Mouse (Mus musculus) lung, embryonic 15.5 days (tissue): ENCODE data around the gene Dnajc11. TPM values are rescaled to one million over a fixed set of nuclear protein-coding genes. Genes with fewer than 3 reads are reported as not detected.

Experiments
- ATAC-seq: fragments of 200-750 bp; cut with Nextera tagmentation; 2 replicates; pipeline ENCODE4 v1.8.0; 2017; ENCODE audit warnings: moderate number of reproducible peaks, borderline replicate concordance; ENCODE audit not compliant: low FRiP score, low TSS enrichment; ENCODE audit errors: extremely low read depth
- H3K27ac ChIP-seq: fragments of 300-500 bp; sonication (generic); 2 replicates; pipeline ENCODE4 v1.5.1; 2015; ENCODE audit warnings: moderate library complexity, mild to moderate bottlenecking, inconsistent platforms
- H3K27me3 ChIP-seq: fragments of 300-500 bp; sonication (generic); 2 replicates; pipeline ENCODE4 v1.6.1; 2015; ENCODE audit warnings: inconsistent platforms
- H3K36me3 ChIP-seq: fragments of 300-500 bp; sonication (generic); 2 replicates; pipeline ENCODE4 v1.6.1; 2015; ENCODE audit warnings: inconsistent platforms
- H3K4me1 ChIP-seq: fragments of 300-500 bp; sonication (generic); 2 replicates; pipeline ENCODE4 v1.6.1; 2015; ENCODE audit warnings: inconsistent platforms
- H3K4me2 ChIP-seq: fragments of 300-500 bp; sonication (generic); 2 replicates; pipeline ENCODE4 v1.6.1; 2015; ENCODE audit warnings: inconsistent platforms, mild to moderate bottlenecking, moderate library complexity
- H3K4me3 ChIP-seq: fragments of 300-500 bp; sonication (generic); 2 replicates; pipeline ENCODE4 v1.5.1; 2015; ENCODE audit warnings: mild to moderate bottlenecking, inconsistent platforms
- H3K9ac ChIP-seq: fragments of 300-500 bp; sonication (generic); 2 replicates; pipeline ENCODE4 v1.6.1; 2015; ENCODE audit warnings: inconsistent platforms
- H3K9me3 ChIP-seq: fragments of 300-500 bp; sonication (generic); 2 replicates; pipeline ENCODE4 v1.6.1; 2016; ENCODE audit warnings: inconsistent platforms
- WGBS: fragments of 180-500 bp; shearing (Covaris S2); methylation state at CpG from one replicate; pipeline ENCODE4 v1.1.7; 2015; 5-methylcytosine and 5-hydroxymethylcytosine counted together
- polyA plus RNA-seq: library from polyadenylated mRNA; unstranded; fragments of >200 nt; fragmentation: Nextera tagmentation; extraction: Ambion mirVana; gene quantifications from 2 replicates; pipeline ENCODE4 v1.2.1, GENCODE M21; 2015

The Dnajc11 gene
- polyA plus RNA-seq, 1 experiment from 2014 or later = 64.4 TPM

DNA sequence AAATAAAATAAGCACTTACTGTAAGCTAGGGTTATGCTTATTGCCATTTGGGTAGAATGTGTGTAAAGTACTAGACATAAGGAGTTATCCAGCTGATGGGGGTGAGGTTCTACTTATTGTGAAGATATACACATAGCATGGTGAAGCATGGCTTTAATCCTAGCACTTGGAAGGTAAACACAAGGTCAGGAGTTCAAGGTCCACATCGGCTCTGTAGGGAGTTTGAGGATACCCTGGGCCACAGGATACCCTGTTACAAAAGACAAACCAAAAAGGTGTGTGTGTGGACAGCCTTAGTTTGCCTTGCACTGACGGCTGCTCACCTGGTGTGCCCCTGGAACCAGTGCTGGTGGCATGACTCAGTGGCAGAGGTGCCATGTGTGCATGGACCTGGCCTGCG is 4.6 kb downstream of the Dnajc11 start:
- no peaks in the 10 kb centered on the region for H3K9me3 ChIP-seq
- WGBS = 79% methylated on average over 3 of the region's 3 CpGs
- H3K27ac ChIP-seq = no peak overlapping the region
- no peak overlapping the region for H3K4me3 ChIP-seq
- H3K4me1 ChIP-seq = peaks cover 18% of the 10 kb centered on the region
- H3K4me2 ChIP-seq = no peak overlapping the region
- no peaks in the 10 kb centered on the region for H3K27me3 ChIP-seq
- no peaks in the 10 kb centered on the region for H3K36me3 ChIP-seq
- no peak for ATAC-seq
- no peak overlapping the region for H3K9ac ChIP-seq

DNA sequence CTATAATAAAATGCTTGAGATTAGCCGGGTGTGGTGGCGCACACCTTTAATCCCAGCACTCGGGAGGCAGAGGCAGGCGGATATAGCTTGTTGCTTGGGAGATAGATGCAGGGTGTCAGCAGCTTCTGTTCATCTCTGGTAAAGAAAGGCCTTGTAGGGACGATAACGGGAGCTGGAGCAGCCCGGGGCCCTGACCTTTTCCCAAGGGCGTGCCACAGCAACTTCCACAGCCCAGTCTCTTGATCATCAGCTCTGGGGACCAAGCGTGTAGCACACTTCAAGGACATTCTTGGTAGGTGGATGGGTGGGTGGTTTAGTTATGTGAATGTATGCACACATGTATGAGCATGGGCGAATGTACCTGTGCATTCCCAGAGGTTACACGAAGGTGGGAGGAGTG is 12.7 kb downstream of the Dnajc11 start:
- no peaks in the 10 kb centered on the region for H3K27me3 ChIP-seq
- WGBS = 90% methylated on average over 11 of the region's 11 CpGs

DNA sequence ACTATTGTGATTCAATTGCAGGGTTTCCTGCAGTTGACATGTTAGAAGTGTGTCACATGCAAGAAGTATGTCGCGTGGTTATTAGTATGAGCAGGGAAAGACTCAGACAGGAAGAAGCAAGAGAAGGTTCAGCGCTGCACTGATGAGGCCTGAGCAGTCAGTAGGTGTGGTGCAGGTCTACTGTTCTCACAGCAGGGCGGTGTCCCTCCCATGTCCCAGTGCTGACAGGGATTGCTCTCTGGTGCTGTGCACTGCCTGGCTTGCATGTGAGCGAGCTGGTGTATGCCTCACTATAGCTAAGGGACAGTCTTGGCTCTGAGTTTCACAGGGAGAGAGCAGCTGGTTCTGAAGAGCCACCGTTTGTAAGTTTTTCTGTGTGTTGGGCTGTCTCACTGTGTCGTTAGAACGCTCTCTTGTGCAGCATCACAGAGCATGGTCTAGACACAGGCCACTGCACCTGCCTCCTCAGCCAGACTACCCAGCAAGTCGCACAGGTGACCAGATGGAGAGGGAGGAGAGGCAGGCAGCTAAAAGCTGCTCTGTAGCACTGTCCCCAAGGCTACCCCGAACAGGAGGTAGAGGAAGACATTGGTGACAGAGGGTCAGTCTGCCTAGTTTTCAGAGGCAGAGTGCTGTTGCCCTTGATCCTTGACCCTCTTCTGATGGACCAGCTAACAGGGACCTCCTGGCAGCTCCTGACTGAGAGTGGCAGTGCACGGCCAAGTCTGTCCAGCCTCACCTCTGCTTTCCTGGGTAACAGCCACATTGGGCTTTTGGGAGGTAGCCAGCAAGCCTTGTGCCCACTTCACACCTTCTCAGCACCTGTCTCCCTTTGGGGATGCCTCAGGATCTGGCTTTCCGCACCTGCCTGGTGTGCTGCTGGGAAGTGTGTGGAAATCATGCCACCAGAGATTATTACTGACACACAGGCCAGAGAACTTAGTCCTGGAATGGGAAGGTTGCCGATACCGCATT is 15.3 kb downstream of the Dnajc11 start:
- Histone ChIP-seq H3K4me3 (no peak overlapping the region), H3K4me1 (no peaks in the 10 kb centered on the region), H3K4me2 (no peak overlapping the region), H3K36me3 (peaks cover 23% of the 10 kb centered on the region), H3K9ac (no peak overlapping the region), H3K9me3 (no peaks in the 10 kb centered on the region), H3K27ac (no peak overlapping the region), H3K27me3 (no peaks in the 10 kb centered on the region)
- 85% methylated on average over 14 of the region's 14 CpGs for WGBS
- ATAC-seq = no peak; the same call in 1 of the 2 replicates

More for the DNA sequence above, 12.7 kb downstream of the Dnajc11 start:
- H3K36me3 ChIP-seq = 0 out of 2 replicates have a peak, but pooled peaks cover 3% of the 10 kb centered on the region
- H3K4me1 ChIP-seq = no peaks in the 10 kb centered on the region
- H3K4me3 ChIP-seq = no peak overlapping the region
- H3K9me3 ChIP-seq = no peaks in the 10 kb centered on the region
- no peak overlapping the region for H3K27ac ChIP-seq
- H3K9ac ChIP-seq = no peak overlapping the region
- no peak overlapping the region for H3K4me2 ChIP-seq
- ATAC-seq = no peak

DNA sequence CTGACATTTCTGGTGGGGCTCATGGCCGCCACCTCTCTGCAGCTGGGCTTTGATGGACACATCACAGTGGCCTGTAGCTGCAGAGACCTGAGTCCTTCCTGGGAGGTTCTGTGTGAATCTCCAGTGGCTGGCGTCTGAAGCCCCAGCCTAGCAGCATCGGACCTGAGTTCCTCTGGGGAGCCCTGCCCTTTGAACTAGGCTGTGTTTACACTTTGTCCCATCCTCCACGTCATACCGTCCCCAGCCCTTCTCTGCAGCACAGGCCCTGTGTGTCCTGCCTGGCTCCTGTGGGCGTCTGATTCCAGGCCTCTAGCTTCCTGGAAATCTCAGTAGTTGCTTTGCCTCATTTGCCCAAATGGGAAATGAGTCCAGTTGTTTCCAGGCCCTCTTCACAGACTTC is 19.7 kb downstream of the Dnajc11 start:
- ATAC-seq = no peak
- H3K27me3 ChIP-seq = no peaks in the 10 kb centered on the region
- no peak overlapping the region for H3K27ac ChIP-seq
- no peak overlapping the region for H3K9ac ChIP-seq
- H3K4me3 ChIP-seq = no peak overlapping the region
- WGBS = 62% methylated on average over 6 of the region's 6 CpGs
- H3K4me1 ChIP-seq = no peaks in the 10 kb centered on the region
- peaks cover 47% of the 10 kb centered on the region for H3K36me3 ChIP-seq
- no peak overlapping the region for H3K4me2 ChIP-seq
- no peaks in the 10 kb centered on the region for H3K9me3 ChIP-seq

DNA sequence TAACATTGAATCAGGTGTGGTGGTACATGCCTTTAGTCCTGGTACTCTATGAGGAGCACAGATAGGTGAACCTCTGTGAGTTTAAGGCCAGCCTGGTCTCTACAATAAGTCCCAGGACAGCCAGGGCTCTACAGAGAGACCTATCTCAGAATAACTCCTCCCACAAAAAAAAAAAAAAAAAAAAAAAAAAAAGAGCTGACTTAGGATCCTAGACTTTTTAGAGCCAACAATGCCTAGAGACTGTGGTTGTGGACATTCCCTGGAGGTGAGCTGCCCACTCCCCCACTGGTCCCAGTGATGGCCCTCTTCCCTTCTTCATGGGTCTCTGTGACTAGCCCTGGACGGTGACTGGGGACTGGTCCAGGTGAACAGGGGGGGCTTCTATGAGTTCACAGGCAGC is 22.3 kb downstream of the Dnajc11 start:
- Histone ChIP-seq H3K36me3 (peaks cover 61% of the 10 kb centered on the region), H3K9me3 (no peaks in the 10 kb centered on the region), H3K9ac (no peak overlapping the region), H3K4me1 (no peaks in the 10 kb centered on the region), H3K4me2 (no peak overlapping the region), H3K27ac (no peak overlapping the region), H3K27me3 (no peaks in the 10 kb centered on the region), H3K4me3 (no peak overlapping the region)
- WGBS = 91% methylated on average over 1 of the region's 1 CpGs
- ATAC-seq = no peak

DNA sequence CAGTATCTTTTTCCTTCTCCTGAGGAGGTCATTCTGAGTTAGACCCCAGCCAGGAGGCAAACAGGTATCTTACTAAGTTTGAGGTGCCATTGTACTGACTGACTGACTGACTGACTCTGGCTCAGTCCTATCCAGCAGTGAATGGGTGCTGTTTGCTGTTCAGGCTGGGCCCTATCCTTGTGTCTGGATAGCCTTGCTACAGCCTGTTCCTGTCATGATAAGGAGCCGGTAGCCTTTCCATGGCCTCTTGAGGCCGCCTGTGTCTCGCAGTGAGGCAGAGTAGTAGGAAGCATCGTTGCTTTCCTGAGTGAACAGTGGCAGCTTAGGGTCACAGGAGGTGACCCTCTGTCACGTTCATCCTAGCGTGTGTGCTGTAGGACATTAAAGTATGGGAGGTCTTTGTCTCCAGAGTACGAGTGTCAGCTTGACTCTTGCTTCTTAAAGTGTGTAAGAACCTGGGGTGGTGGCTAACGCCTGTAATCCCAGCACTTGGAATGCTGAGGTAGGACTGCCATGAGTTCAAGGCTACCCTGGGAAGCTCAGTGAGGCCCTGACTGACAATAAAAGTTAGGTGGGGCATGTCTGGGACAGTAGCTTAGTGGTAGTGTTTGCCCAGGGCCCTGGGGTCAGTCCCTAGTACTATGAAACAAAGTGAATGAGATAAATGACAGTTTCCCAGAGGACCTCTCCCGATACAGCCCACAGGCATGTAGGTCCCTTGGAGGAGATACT is 24.3 kb downstream of the Dnajc11 start:
- Histone ChIP-seq H3K4me1 (no peaks in the 10 kb centered on the region), H3K36me3 (peaks cover 58% of the 10 kb centered on the region), H3K9ac (no peak overlapping the region), H3K27ac (no peak overlapping the region), H3K4me3 (no peak overlapping the region), H3K9me3 (no peaks in the 10 kb centered on the region), H3K4me2 (no peak overlapping the region), H3K27me3 (no peaks in the 10 kb centered on the region)
- ATAC-seq = no peak; the same call in 1 of the 2 replicates
- 71% methylated on average over 9 of the region's 9 CpGs for WGBS

DNA sequence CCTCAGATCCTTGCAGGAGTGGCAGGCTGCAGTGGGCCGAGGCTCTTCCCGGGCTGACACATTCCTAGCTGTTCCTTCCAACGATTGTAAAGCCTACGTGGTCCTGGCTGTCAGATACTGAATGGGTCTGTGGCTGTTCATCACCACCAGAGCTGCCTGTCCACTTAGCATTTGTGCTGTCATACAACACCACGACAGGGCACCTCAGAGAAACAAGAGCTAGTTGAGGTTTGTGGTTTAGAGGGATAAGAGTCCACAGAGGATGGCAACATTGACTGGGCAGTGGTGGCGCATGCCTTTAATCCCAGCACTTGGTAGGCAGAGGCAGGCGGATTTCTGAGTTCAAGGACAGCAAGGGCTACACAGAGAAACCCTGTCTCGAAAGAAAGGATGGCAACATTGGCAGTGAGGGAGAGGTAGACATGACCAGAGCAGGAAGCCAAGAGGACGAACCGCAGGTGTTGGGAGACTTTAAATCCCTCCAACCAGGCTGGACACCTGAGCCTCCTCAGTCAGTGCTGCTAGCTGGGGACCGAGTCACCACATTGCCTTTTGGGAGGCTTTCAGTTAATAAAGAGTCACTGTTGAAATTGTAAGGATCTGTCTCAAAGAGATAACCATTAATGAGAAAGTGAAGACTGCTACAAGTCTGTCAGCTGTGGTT is 26.5 kb downstream of the Dnajc11 start:
- WGBS = 83% methylated on average over 11 of the region's 11 CpGs
- no peak overlapping the region for H3K27ac ChIP-seq

DNA sequence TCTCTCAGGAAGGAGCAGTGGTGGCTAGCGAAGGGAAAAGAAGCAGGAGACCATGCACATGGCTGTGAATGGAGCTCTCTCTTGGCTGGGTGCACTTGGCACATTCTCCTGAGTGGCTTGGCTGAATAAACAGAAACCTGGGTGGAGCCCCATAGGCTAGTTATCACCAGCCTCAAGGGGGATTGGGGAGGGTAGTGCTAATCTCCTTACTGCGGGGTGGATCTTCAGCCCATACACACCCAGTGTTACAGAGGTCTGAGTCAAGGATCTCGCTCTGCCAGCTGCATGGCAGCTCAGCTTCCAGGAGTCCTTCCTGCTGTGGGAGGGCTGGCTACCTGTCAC is 27.0 kb downstream of the Dnajc11 start:
- ATAC-seq = peak; percentile 63; the same call in 1 of the 2 replicates
- WGBS = 65% methylated on average over 3 of the region's 3 CpGs
- no peak overlapping the region for H3K4me3 ChIP-seq
- no peaks in the 10 kb centered on the region for H3K9me3 ChIP-seq
- no peak overlapping the region for H3K4me2 ChIP-seq
- H3K4me1 ChIP-seq = no peaks in the 10 kb centered on the region
- peaks cover 64% of the 10 kb centered on the region for H3K36me3 ChIP-seq
- no peak overlapping the region for H3K9ac ChIP-seq
- no peaks in the 10 kb centered on the region for H3K27me3 ChIP-seq
- H3K27ac ChIP-seq = no peak overlapping the region

More for the DNA sequence above, 26.5 kb downstream of the Dnajc11 start:
- peaks cover 65% of the 10 kb centered on the region for H3K36me3 ChIP-seq
- no peaks in the 10 kb centered on the region for H3K9me3 ChIP-seq
- no peak overlapping the region for H3K4me2 ChIP-seq
- H3K4me1 ChIP-seq = no peaks in the 10 kb centered on the region
- H3K4me3 ChIP-seq = no peak overlapping the region
- no peaks in the 10 kb centered on the region for H3K27me3 ChIP-seq
- ATAC-seq = no peak
- H3K9ac ChIP-seq = no peak overlapping the region

DNA sequence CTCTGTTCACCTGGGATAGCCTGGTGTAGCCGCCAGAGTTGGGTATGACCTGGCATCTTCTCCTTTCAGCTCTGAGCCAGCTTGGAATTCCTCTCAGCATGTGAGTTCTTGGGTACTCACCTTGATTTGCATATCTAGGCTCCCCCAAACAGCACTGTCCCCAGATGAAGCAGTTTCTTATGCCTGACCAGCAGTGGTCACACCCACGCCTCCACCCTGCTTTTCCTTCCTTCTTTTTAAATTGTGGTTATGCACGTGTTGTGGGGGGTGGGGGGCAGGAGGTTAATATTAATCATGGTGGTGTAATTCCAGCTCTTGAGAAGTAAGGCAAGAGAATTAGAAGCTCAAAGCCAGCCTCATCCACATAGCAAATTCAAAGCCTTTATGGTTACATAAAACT is 29.3 kb downstream of the Dnajc11 start:
- H3K27me3 ChIP-seq = no peaks in the 10 kb centered on the region
- no peaks in the 10 kb centered on the region for H3K4me1 ChIP-seq
- ATAC-seq = no peak
- no peak overlapping the region for H3K4me2 ChIP-seq
- H3K36me3 ChIP-seq = peaks cover 52% of the 10 kb centered on the region
- no peak overlapping the region for H3K9ac ChIP-seq
- no peak overlapping the region for H3K27ac ChIP-seq
- no peaks in the 10 kb centered on the region for H3K9me3 ChIP-seq
- WGBS = 83% methylated on average over 3 of the region's 3 CpGs
- no peak overlapping the region for H3K4me3 ChIP-seq

DNA sequence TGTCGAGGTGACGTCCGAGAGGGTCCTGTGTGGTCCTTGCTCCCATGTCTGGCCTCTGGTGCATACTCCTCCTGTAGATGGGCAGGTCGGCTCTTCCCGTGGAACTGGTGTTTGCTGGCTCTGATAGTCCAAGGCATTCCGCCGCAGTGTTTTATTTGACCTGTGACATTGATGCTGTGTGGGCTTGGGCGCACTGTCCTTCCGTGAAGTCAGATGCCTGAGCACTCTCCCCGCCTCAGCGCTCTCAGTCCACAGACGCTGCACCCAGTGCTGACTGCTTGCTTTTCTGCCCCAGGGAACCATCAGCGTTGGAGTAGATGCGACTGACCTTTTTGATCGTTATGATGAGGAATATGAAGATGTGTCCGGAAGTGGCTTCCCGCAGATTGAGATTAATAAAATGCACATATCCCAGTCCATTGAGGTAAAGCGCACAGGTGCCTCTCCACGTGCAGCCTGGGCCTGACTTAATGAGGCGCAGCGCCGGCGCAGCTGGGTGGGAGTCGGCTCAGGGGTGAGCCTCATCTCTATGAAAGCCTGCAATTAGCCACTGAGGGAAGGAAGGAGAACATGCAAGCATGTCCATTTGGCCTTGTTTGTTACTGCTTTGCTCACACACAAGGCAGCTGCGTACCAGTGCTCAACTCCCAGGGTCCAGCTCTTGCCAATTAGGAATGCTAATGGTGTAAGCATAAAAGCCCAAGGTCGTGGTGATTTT is 34.9 kb downstream of the Dnajc11 start:
- H3K4me2 ChIP-seq = no peak overlapping the region
- H3K9ac ChIP-seq = no peak overlapping the region
- H3K9me3 ChIP-seq = no peaks in the 10 kb centered on the region
- peaks cover 42% of the 10 kb centered on the region for H3K36me3 ChIP-seq
- H3K27me3 ChIP-seq = no peaks in the 10 kb centered on the region
- no peak overlapping the region for H3K27ac ChIP-seq
- no peak for ATAC-seq
- no peaks in the 10 kb centered on the region for H3K4me1 ChIP-seq
- WGBS = 91% methylated on average over 26 of the region's 26 CpGs
- H3K4me3 ChIP-seq = no peak overlapping the region

DNA sequence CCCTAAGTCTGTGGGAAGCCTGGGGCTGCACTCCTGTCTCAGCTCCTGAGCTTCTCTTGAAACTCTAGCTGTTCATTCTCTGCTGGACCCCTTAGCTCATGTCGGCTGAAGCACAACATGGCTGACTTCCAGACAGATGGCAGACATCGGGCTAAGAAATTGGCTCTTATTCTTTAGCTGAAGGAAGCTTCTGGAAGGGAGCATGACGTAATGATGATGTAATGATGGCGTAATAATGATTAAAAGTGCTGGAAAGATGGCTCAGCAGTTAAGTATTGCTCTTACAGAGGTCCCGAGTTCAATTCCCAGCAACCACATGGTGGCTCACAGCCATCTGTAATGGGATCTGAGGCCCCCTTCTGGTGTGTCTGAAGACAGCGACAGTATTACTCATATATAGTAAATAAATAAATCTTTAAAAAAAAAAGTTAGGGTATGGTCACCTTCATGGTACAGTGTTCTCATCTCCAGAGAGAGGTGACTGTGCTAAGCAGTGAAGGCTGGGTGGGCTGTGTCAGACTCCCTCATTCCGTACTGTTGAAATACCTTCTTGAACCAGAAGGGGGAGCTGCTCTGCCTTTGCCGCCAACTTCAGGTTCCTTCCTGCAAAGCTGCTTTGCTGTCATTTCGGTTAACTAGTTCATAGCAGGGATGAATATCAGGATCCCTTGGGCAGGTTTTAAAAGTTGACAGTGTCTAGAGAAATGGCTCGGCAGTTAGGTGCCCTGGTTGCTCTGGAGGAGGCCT is 38.9 kb downstream of the Dnajc11 start:
- 65% methylated on average over 10 of the region's 10 CpGs for WGBS
- no peak overlapping the region for H3K9ac ChIP-seq
- no peaks in the 10 kb centered on the region for H3K27me3 ChIP-seq
- no peaks in the 10 kb centered on the region for H3K4me1 ChIP-seq
- peaks cover 51% of the 10 kb centered on the region for H3K36me3 ChIP-seq
- H3K4me3 ChIP-seq = no peak overlapping the region
- no peak overlapping the region for H3K4me2 ChIP-seq
- H3K27ac ChIP-seq = no peak overlapping the region
- H3K9me3 ChIP-seq = no peaks in the 10 kb centered on the region
- ATAC-seq = no peak
